In the genomic region with DNA sequence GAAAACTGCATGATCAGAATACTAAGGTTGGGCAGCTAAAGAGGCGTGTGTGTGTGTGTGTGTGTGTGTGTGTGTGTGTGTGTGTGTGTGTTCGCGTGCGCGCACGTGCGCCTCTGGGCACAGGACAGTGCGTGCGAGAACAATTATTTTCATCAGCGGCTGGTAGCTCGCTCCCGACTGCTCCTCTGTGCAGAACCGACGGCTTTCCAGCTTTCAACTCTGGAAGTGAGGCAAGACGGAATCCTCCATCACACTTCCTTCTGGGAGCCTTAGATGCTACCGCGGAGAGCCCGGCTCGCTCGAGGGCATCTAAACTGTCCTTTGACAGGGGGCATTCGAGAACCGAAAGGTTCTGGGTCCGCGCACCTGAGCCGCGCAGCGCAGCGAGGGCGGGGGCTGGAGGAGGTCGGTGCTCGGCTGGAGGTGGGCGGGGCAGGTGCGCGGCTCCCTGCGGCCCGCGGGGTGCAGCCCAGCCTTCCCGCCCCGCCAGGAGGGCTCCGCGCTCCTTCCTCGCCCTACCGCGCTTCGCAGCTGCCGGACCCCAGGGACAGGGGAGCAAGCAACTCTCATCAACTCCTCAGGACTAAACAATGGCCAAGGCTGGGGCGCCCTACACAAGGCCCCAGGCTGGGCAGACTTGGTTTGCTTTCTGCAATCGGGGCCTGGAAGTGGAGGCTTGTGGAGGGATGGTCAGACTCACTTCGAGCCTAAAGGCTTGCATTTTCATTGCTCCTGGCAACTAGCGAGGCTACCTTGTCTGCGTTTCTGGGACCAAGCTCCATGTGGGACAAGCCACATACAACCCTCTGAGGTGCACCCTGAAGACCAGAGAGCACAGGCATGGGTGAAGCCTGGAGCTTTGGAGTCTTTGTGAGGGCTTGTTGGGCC, we compare ENCODE assay signal across 9 mouse cellular contexts. TPM values are rescaled to one million over a fixed set of nuclear protein-coding genes. Genes with fewer than 3 reads are reported as not detected.
A peak's percentile ranks its signal among the peaks of the same experiment; 100 is the strongest.
DNase-seq lines count a peak whose midpoint lies in the region; ATAC-seq and TF ChIP-seq lines count a peak whose summit lies in the region.
"Had no signal": no experiment of that assay in that cellular context is flagged by ENCODE, and none has a peak within 500 bp of the region (broad histone marks: within the 10 kb centered on the region; RNA-seq: fewer than 3 reads in every experiment).

A gene (plus strand): TSS at position 146 of the 888 bp plus-strand sequence.

- WGBS in kidney, adult 2 months: 4% methylated on average over 51 of the region's 51 CpGs

- peaks cover 6% of the 10 kb centered on the region for H3K27me3 ChIP-seq in kidney, adult 2 months (replicated peaks; ENCODE audit: control insufficient read depth, insufficient read depth, low read length)

- peak; percentile 15 for DNase-seq in kidney, adult 2 months
- DNase-seq in kidney, postnatal 10 days: no peak
- peak; percentile 74 to 82 for DNase-seq in cerebellum, adult 18-20 months
- DNase-seq in forelimb bud, embryonic 11.5 days (ENCODE audit: low read depth, low spot score): peak; percentile 40
- no peak for DNase-seq in right cerebral cortex, postnatal 14 days
- no peak for DNase-seq in urinary bladder, postnatal 25 days (ENCODE audit: low spot score)
- no peak for DNase-seq in spleen, adult 18-20 months

- H3K27ac ChIP-seq in kidney, adult 2 months (ENCODE audit: insufficient read depth, low read depth, low read length): no peak within 1 kb of the TSS

- H3K4me3 ChIP-seq in kidney, adult 2 months (ENCODE audit: insufficient read depth, low read depth, low read length): no peak within 1 kb of the TSS

- no peaks in the 10 kb centered on the region for H3K36me3 ChIP-seq in kidney, adult 2 months (ENCODE audit: control insufficient read depth, insufficient read depth, low read length)
- H3K36me3 ChIP-seq: G1E had no signal

- no peaks in the 10 kb centered on the region for H3K4me1 ChIP-seq in kidney, adult 2 months (ENCODE audit: control insufficient read depth, insufficient read depth, low read length)

- no peak for TF ChIP-seq CTCF in kidney, adult 2 months (conservative IDR thresholded peaks at IDR 0.05; ENCODE audit: insufficient read depth, insufficient read length, low read depth, low read length)

- peak; percentile 35; the same call in 1 of the 2 replicates for ATAC-seq in megakaryocyte-erythroid progenitor cell, adult 5-6 weeks (replicated peaks; ENCODE audit: low FRiP score, low TSS enrichment, poor library complexity, severe bottlenecking)

- no peak for TF ChIP-seq POLR2A in kidney, adult 2 months (IDR thresholded peaks at IDR 0.05; ENCODE audit: low read depth, low read length)

RNA-seq across cellular contexts. Expression of the gene that starts here (rescaled TPM):
- polyA plus RNA-seq in kidney, adult 2 months (2012; rRNA removed): not detected in 2 replicates
- total RNA-seq in megakaryocyte-erythroid progenitor cell, adult 5-6 weeks (2014; fragmentation: Nextera tagmentation): not detected in 2 replicates
- total RNA-seq in megakaryocyte-erythroid progenitor cell, adult 5-6 weeks (2017): not detected in 2 replicates
- polyA plus RNA-seq: G1E had no signal

Comparison
In these comparisons a context has a peak if more than half of its experiments do, and no peak if none do; other contexts are left out.
1. Peak in DNase-seq in kidney, adult 2 months; RNA of the gene not detected or under 1 TPM.
2. Peak in ATAC-seq in megakaryocyte-erythroid progenitor cell, adult 5-6 weeks; RNA of the gene not detected or under 1 TPM.
3. DNase-seq: peak in cerebellum, adult 18-20 months (2 of 2) and forelimb bud, embryonic 11.5 days (single experiment); none in kidney, postnatal 10 days (single experiment), right cerebral cortex, postnatal 14 days (single experiment), urinary bladder, postnatal 25 days (single experiment) and spleen, adult 18-20 months (0 of 2).